Mouse (Mus musculus): ENCODE data around the gene Olfr709-ps1. TPM values are rescaled to one million over a fixed set of nuclear protein-coding genes. Genes with fewer than 3 reads are reported as not detected.

Olfr709-ps1 gene
- not detected in 2 replicates for polyA plus RNA-seq (2012; rRNA removed; ENCODE audit: low replicate concordance)

GRCm38 (mm10) chr7:106932119-106932518, at the start of gene Olfr709-ps1:
TSS of gene Olfr709-ps1 (minus strand) at chr7:106932219.

DNA sequence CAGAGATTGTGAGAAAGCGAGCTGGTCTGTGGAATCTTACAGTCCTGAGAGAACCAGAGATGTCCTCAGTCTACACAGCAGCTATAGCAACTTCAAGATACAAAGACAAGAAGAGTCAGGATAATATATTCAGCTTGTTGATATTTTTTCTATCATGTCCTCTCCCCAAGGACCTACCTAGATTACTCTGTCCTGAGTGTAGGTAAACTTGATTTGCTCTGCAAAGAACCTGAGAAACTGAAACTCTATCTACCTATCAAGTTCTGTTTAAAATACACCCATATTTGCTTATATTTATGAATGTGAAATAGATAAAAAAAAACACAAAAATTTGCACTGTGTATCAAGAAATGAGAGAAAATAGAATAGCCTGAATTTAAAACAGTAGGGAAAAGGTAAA, 43.3 kb upstream of the Olfr709-ps1 start, which contains the start of gene Olfr711:
Gene Olfr711, minus strand, starts transcription at position 101 of the 400 bp plus-strand sequence.

GRCm38 (mm10) chr7:106963837-106964236, 31.8 kb upstream of the Olfr709-ps1 start, which contains the start of gene Olfr6:
TSS of gene Olfr6 (minus strand) at chr7:106963937.

DNA sequence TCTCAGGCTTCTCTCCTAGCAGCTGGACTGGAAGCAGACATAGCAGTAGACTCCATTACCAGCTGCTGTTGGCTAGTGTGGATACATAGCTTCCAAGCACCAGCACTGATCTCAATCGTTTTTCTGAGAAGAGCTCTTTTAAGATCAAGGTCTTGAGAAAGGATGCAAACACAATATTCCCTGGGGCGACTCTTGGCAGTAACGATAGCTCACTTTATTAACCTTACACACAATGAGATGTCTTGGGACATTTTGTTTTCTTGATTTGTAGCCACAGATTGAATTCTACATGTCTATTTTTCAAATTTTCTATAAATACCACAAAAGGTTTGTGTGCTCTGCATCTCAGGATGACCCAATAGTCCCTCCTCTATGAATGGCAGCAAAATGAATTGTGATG, 16.2 kb upstream of the Olfr709-ps1 start, which contains the start of gene Olfr710:
Gene Olfr710, minus strand, starts transcription at position 101 of the 400 bp plus-strand sequence.

GRCm38 (mm10) chr7:106907676-106908075, 24.3 kb downstream of the Olfr709-ps1 start, which contains the start of gene Olfr1532-ps1:
TSS of gene Olfr1532-ps1 (plus strand) at chr7:106908001.

DNA sequence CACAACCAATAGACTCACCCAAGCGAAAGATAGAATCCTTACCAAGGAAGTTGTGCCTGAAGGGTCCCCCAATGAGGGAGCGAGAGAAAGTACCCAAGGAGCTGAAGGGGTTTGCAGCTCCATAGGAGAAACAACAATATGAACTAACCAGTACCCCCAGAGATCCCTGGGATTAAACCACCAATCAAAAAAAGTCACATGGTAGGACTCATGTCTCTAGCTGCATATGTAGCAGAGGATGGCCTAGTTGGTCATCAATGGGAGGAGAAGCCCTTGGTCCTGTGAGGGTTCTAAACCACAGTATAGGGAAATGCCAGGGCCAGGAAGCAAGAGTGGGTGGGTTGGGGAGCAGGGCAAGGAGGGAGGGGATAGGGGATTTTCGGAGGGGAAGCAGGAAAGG, 30.9 kb downstream of the Olfr709-ps1 start, which contains the start of gene Olfr707:
Gene Olfr707, minus strand, starts transcription at position 101 of the 400 bp plus-strand sequence.

GRCm38 (mm10) chr7:106888062-106888461, 44.0 kb downstream of the Olfr709-ps1 start, which contains the start of gene Olfr706:
TSS of gene Olfr706 (minus strand) at chr7:106888162.

DNA sequence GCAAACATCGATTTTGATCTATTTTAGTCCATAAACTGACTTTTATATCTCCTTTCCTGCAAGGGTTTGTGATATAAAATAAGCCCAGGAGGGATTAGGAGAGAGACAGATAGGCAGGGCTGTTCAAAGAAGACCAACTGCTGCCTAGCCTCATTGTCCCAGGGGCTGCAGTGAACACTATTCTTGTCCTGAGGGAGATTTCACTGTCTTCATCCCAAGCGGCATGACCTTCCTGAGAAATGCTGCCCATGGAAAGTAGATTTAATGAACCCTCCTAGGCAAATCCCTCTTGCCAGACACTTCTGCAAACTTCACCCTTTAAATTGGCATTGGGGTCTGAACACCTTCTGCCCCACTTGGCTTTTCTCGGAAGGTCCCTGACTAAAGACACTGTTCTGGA, 55.2 kb downstream of the Olfr709-ps1 start, which contains the start of gene Olfr705:
Gene Olfr705, minus strand, starts transcription at position 101 of the 400 bp plus-strand sequence.

Other genes with a start within 250 kb of the Olfr709-ps1 start
- not detected in 2 replicates for gene Olfr694, start 240.4 kb downstream of the Olfr709-ps1 start, polyA plus RNA-seq (2012; rRNA removed; ENCODE audit: low replicate concordance)
- gene Olfr695, start 215.8 kb downstream of the Olfr709-ps1 start, polyA plus RNA-seq (2012; rRNA removed; ENCODE audit: low replicate concordance), result not detected in 2 replicates
- not detected in 2 replicates for gene Olfr697, start 189.8 kb downstream of the Olfr709-ps1 start, polyA plus RNA-seq (2012; rRNA removed; ENCODE audit: low replicate concordance)
- gene Olfr698, start 176.8 kb downstream of the Olfr709-ps1 start, polyA plus RNA-seq (2012; rRNA removed; ENCODE audit: low replicate concordance), result not detected in 2 replicates
- gene Olfr699, start 139.0 kb downstream of the Olfr709-ps1 start, polyA plus RNA-seq (2012; rRNA removed; ENCODE audit: low replicate concordance), result not detected in 2 replicates
- gene Olfr700, start 123.4 kb downstream of the Olfr709-ps1 start, polyA plus RNA-seq (2012; rRNA removed; ENCODE audit: low replicate concordance), result not detected in 2 replicates
- not detected in 2 replicates for gene Olfr701, start 118.1 kb downstream of the Olfr709-ps1 start, polyA plus RNA-seq (2012; rRNA removed; ENCODE audit: low replicate concordance)
- not detected in 2 replicates for gene Olfr702, start 98.3 kb downstream of the Olfr709-ps1 start, polyA plus RNA-seq (2012; rRNA removed; ENCODE audit: low replicate concordance)
- not detected in 2 replicates for gene Olfr703, start 88.9 kb downstream of the Olfr709-ps1 start, polyA plus RNA-seq (2012; rRNA removed; ENCODE audit: low replicate concordance)
- not detected in 2 replicates for gene Olfr704, start 69.0 kb downstream of the Olfr709-ps1 start, polyA plus RNA-seq (2012; rRNA removed; ENCODE audit: low replicate concordance)
- gene Olfr705, start 55.3 kb downstream of the Olfr709-ps1 start, polyA plus RNA-seq (2012; rRNA removed; ENCODE audit: low replicate concordance), result not detected in 2 replicates
- not detected in 2 replicates for gene Olfr706, start 44.1 kb downstream of the Olfr709-ps1 start, polyA plus RNA-seq (2012; rRNA removed; ENCODE audit: low replicate concordance)
- not detected in 2 replicates for gene Olfr707, start 31.0 kb downstream of the Olfr709-ps1 start, polyA plus RNA-seq (2012; rRNA removed; ENCODE audit: low replicate concordance)
- not detected in 2 replicates for gene Olfr1532-ps1, start 24.2 kb downstream of the Olfr709-ps1 start, polyA plus RNA-seq (2012; rRNA removed; ENCODE audit: low replicate concordance)
- gene Olfr710, start 16.1 kb upstream of the Olfr709-ps1 start, polyA plus RNA-seq (2012; rRNA removed; ENCODE audit: low replicate concordance), result not detected in 2 replicates
- gene Olfr6, start 31.7 kb upstream of the Olfr709-ps1 start, polyA plus RNA-seq (2012; rRNA removed; ENCODE audit: low replicate concordance), result not detected in 2 replicates
- gene Olfr711, start 43.2 kb upstream of the Olfr709-ps1 start, polyA plus RNA-seq (2012; rRNA removed; ENCODE audit: low replicate concordance), result not detected in 2 replicates
- not detected in 2 replicates for gene Olfr2, start 73.9 kb upstream of the Olfr709-ps1 start, polyA plus RNA-seq (2012; rRNA removed; ENCODE audit: low replicate concordance)
- gene Olfr713, start 99.0 kb upstream of the Olfr709-ps1 start, polyA plus RNA-seq (2012; rRNA removed; ENCODE audit: low replicate concordance), result not detected in 2 replicates
- gene Olfr714, start 138.8 kb upstream of the Olfr709-ps1 start, polyA plus RNA-seq (2012; rRNA removed; ENCODE audit: low replicate concordance), result not detected in 2 replicates
- not detected in 2 replicates for gene Olfr17, start 161.0 kb upstream of the Olfr709-ps1 start, polyA plus RNA-seq (2012; rRNA removed; ENCODE audit: low replicate concordance)
- gene Olfr715b, start 178.2 kb upstream of the Olfr709-ps1 start, polyA plus RNA-seq (2012; rRNA removed; ENCODE audit: low replicate concordance), result not detected in 2 replicates
- gene Olfr715, start 198.9 kb upstream of the Olfr709-ps1 start, polyA plus RNA-seq (2012; rRNA removed; ENCODE audit: low replicate concordance), result not detected in 2 replicates
- not detected in 2 replicates for gene Olfr716, start 206.1 kb upstream of the Olfr709-ps1 start, polyA plus RNA-seq (2012; rRNA removed; ENCODE audit: low replicate concordance)
- not detected in 2 replicates for gene Nlrp14, start 234.8 kb upstream of the Olfr709-ps1 start, polyA plus RNA-seq (2012; rRNA removed; ENCODE audit: low replicate concordance)

Measured in duodenum, adult 2 months (tissue).